Mouse (Mus musculus): ENCODE results near the gene Man1b1. TPM values are rescaled to one million over a fixed set of nuclear protein-coding genes. Genes with fewer than 3 reads are reported as not detected.

Man1b1 gene
- polyA plus RNA-seq, 2 experiments = 6.6 to 25.4 TPM

DNA sequence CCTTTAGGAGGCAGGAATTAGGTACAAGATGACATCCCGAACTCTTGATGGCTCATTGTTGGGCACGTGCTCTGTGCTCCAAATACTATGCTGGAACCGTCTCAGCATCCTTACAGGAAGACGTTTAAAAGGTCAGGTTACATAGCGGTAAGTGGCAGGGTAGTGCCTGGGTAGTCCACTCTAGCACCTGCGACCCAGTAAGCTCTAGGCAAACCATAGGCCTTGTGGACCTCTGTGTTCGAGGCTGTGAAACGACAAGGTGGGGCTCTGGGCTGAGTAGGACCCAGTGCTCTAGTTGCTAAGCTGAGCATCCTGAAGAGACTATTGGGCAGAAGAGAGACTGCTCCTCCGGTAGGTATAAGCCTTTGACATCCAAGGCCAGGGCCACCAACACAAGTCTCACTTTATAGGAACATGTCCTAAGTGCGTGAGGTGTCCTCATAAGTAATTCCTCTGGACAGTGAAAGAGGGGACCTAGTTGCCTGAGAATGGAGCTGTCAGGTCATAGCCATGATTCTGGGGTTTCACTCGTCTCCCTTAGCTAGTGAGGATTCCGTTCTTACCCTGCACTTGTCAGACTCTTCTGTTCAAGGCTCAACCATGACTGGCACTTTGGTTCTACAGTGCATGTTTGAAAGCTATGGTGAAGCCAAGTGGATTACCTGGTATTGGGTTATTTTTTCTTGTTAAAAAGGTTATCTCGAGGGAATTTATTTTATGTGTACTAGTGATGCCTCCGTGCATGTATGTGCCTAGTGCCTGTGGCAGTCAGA is 26.4 kb upstream of the Man1b1 start:
- H3K4me1 ChIP-seq (replicated peaks; ENCODE audit: control insufficient read depth in 2 of 2, insufficient read depth in 2 of 2, low read length in 1 of 2) = peaks cover 0 to 2% of the 10 kb centered on the region in 2 experiments; a peak in 1 of 4 replicates
- TF ChIP-seq CTCF (IDR thresholded peaks at IDR 0.05; ENCODE audit: low read depth) (no peak), EP300 (IDR thresholded peaks at IDR 0.05; ENCODE audit: low read depth) (no peak)
- no peaks in the 10 kb centered on the region for H3K36me3 ChIP-seq (replicated peaks; ENCODE audit: control insufficient read depth, insufficient read depth, low read depth)
- H3K9ac ChIP-seq (replicated peaks) = no peak overlapping the region
- peaks cover 30% of the 10 kb centered on the region for H3K27me3 ChIP-seq (ENCODE audit: control insufficient read depth, insufficient read depth, low read length)
- no peak overlapping the region for H3K27ac ChIP-seq
- DNase-seq (ENCODE audit: low read depth in 3 of 3, low spot score in 3 of 3) (no peak), ATAC-seq (ENCODE audit: insufficient read depth) (no peak)
- no peaks in the 10 kb centered on the region for H3K9me3 ChIP-seq (ENCODE audit: control insufficient read depth, low read length)
- WGBS (ENCODE audit: insufficient replicate concordance) = 39% methylated on average over 14 of the region's 14 CpGs
- no peak overlapping the region for H3K4me3 ChIP-seq (ENCODE audit: insufficient read depth in 1 of 2, low read depth in 2 of 2, low read length in 2 of 2)
- H3K4me2 ChIP-seq (ENCODE audit: low read depth) = no peak overlapping the region; the same call in 1 of the 2 replicates

- Histone ChIP-seq H3K27ac (no peak overlapping the region), H3K9me3 (ENCODE audit: control insufficient read depth, low read length) (no peaks in the 10 kb centered on the region), H3K27me3 (ENCODE audit: control insufficient read depth, insufficient read depth, low read length) (peaks cover 43% of the 10 kb centered on the region), H3K36me3 (replicated peaks; ENCODE audit: control insufficient read depth, insufficient read depth, low read depth) (no peaks in the 10 kb centered on the region), H3K9ac (replicated peaks) (no peak overlapping the region), H3K4me3 (ENCODE audit: insufficient read depth in 1 of 2, low read depth in 2 of 2, low read length in 2 of 2) (no peak overlapping the region), H3K4me1 (replicated peaks; ENCODE audit: control insufficient read depth in 2 of 2, insufficient read depth in 2 of 2, low read length in 1 of 2) (no peaks in the 10 kb centered on the region), H3K4me2 (ENCODE audit: low read depth) (no peak overlapping the region)
- DNase-seq (ENCODE audit: low read depth in 3 of 3, low spot score in 3 of 3) (no peak), ATAC-seq (ENCODE audit: insufficient read depth) (no peak)
- TF ChIP-seq EP300 (IDR thresholded peaks at IDR 0.05; ENCODE audit: low read depth) (no peak), CTCF (IDR thresholded peaks at IDR 0.05; ENCODE audit: low read depth) (no peak)
- 41% methylated on average over 10 of the region's 10 CpGs for WGBS (ENCODE audit: insufficient replicate concordance)
These were observed 22.0 kb upstream of the Man1b1 start for GRCm38 (mm10) chr2:25310180-25310579.

GRCm38 (mm10) chr2:25310969-25311368 is 21.2 kb upstream of the Man1b1 start:
- no peak overlapping the region for H3K27ac ChIP-seq
- H3K9ac ChIP-seq (replicated peaks) = no peak overlapping the region
- no peaks in the 10 kb centered on the region for H3K4me1 ChIP-seq (replicated peaks; ENCODE audit: control insufficient read depth in 2 of 2, insufficient read depth in 2 of 2, low read length in 1 of 2)
- H3K27me3 ChIP-seq (ENCODE audit: control insufficient read depth, insufficient read depth, low read length) = peaks cover 36% of the 10 kb centered on the region
- H3K9me3 ChIP-seq (ENCODE audit: control insufficient read depth, low read length) = no peaks in the 10 kb centered on the region
- H3K36me3 ChIP-seq (replicated peaks; ENCODE audit: control insufficient read depth, insufficient read depth, low read depth) = no peaks in the 10 kb centered on the region
- H3K4me3 ChIP-seq (ENCODE audit: insufficient read depth in 1 of 2, low read depth in 2 of 2, low read length in 2 of 2) = no peak overlapping the region
- TF ChIP-seq CTCF (IDR thresholded peaks at IDR 0.05; ENCODE audit: low read depth) (no peak), EP300 (IDR thresholded peaks at IDR 0.05; ENCODE audit: low read depth) (no peak)
- WGBS (ENCODE audit: insufficient replicate concordance) = 2% methylated on average over 22 of the region's 22 CpGs
- DNase-seq (ENCODE audit: low read depth in 3 of 3, low spot score in 3 of 3) = no peak
- H3K4me2 ChIP-seq (ENCODE audit: low read depth) = no peak overlapping the region
- no peak for ATAC-seq (ENCODE audit: insufficient read depth)

- Histone ChIP-seq H3K27me3 (ENCODE audit: control insufficient read depth, insufficient read depth, low read length) (peaks cover 32% of the 10 kb centered on the region), H3K27ac (no peak overlapping the region), H3K9me3 (ENCODE audit: control insufficient read depth, low read length) (no peaks in the 10 kb centered on the region), H3K4me1 (replicated peaks; ENCODE audit: control insufficient read depth in 2 of 2, insufficient read depth in 2 of 2, low read length in 1 of 2) (no peaks in the 10 kb centered on the region), H3K36me3 (replicated peaks; ENCODE audit: control insufficient read depth, insufficient read depth, low read depth) (no peaks in the 10 kb centered on the region), H3K4me2 (ENCODE audit: low read depth) (no peak overlapping the region), H3K4me3 (ENCODE audit: insufficient read depth in 1 of 2, low read depth in 2 of 2, low read length in 2 of 2) (no peak overlapping the region), H3K9ac (replicated peaks) (no peak overlapping the region)
- no peak for TF ChIP-seq CTCF (IDR thresholded peaks at IDR 0.05; ENCODE audit: low read depth)
- no peak for TF ChIP-seq EP300 (IDR thresholded peaks at IDR 0.05; ENCODE audit: low read depth)
- ATAC-seq (ENCODE audit: insufficient read depth) (no peak), DNase-seq (ENCODE audit: low read depth in 3 of 3, low spot score in 3 of 3) (no peak)
- 5% methylated on average over 11 of the region's 11 CpGs for WGBS (ENCODE audit: insufficient replicate concordance)
These were observed 20.6 kb upstream of the Man1b1 start for GRCm38 (mm10) chr2:25311491-25311891.

DNA sequence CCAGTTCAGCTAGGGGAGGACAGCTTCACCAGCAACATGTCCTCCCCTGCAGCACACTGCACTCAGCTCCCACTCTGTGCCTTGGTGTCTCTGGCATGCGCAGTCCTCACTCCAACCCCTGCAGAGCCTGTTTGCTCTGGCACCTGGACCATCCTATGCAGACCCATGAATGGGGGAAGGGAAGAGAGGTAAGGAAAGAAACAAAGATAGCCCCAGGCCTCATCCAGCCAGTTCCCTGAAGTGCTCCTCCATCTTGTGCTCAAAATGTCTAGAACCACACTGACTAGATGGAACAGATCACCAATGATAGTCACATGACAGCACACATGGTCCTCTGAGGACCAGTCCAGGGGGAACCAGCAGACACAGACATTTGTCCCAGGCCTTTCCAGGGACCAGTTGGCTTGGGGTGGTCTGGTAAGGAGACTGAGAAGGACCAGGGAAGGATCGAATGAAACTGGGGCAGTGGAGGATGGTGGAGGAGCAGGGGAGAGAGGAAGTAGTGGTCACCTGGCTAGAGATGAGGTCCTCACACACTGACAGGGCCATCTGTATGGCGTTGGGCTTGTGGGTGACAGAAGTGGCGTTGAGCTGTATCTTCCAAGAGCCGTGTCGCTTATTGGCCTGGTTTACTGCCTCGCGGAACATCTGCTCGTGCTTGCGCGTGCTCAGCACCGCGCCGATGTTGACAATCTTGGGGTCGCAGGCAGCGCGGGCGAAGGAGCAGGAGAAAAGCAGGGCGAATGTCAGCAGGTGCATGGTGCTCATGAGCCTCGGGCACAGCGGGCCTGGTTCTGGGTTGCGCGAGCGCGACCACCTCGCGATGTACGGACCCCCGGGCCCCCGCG is 13.8 kb upstream of the Man1b1 start:
- 8% methylated on average over 31 of the region's 31 CpGs for WGBS (ENCODE audit: insufficient replicate concordance)
- H3K27me3 ChIP-seq (ENCODE audit: control insufficient read depth, insufficient read depth, low read length) = peaks cover 19% of the 10 kb centered on the region
- H3K27ac ChIP-seq = no peak overlapping the region

More for the DNA sequence above, 13.8 kb upstream of the Man1b1 start:
- H3K4me2 ChIP-seq (ENCODE audit: low read depth) = peak overlapping the region; percentile 48
- H3K9me3 ChIP-seq (ENCODE audit: control insufficient read depth, low read length) = no peaks in the 10 kb centered on the region
- TF ChIP-seq EP300 (IDR thresholded peaks at IDR 0.05; ENCODE audit: low read depth) (no peak), CTCF (IDR thresholded peaks at IDR 0.05; ENCODE audit: low read depth) (no peak)
- H3K9ac ChIP-seq (replicated peaks) = no peak overlapping the region
- ATAC-seq (ENCODE audit: insufficient read depth) (no peak), DNase-seq (ENCODE audit: low read depth in 3 of 3, low spot score in 3 of 3) (no peak)
- no peaks in the 10 kb centered on the region for H3K4me1 ChIP-seq (replicated peaks; ENCODE audit: control insufficient read depth in 2 of 2, insufficient read depth in 2 of 2, low read length in 1 of 2)
- H3K4me3 ChIP-seq (ENCODE audit: insufficient read depth in 1 of 2, low read depth in 2 of 2, low read length in 2 of 2) = no peak overlapping the region; a peak in 1 of 4 replicates
- H3K36me3 ChIP-seq (replicated peaks; ENCODE audit: control insufficient read depth, insufficient read depth, low read depth) = no peaks in the 10 kb centered on the region
